Mouse (Mus musculus) A20 (cell line): ENCODE results near the gene Zfp988.
"Not testable (repeated sequence)": the region's sequence is repeated elsewhere in the genome, so short reads cannot be mapped to it uniquely, and the experiment has no call there.

Source experiments
- DNase-seq: peaks from one replicate; pipeline ENCODE4 v3.0.0-alpha.2; 2011; ENCODE audit warnings: low read depth, low spot score

The Zfp988 gene

GRCm38 (mm10) chr4:147305436-147305835 is at the start of gene Zfp988:
TSS of gene Zfp988 (plus strand) at chr4:147305674.
- DNase-seq = not testable (repeated sequence)

- not testable (repeated sequence) for DNase-seq
These were observed 42.8 kb upstream of the Zfp988 start for GRCm38 (mm10) chr4:147262708-147263107.

GRCm38 (mm10) chr4:147267302-147267701 is 38.2 kb upstream of the Zfp988 start:
- DNase-seq = not testable (repeated sequence)

- not testable (repeated sequence) for DNase-seq
These were observed 36.7 kb upstream of the Zfp988 start for GRCm38 (mm10) chr4:147268735-147269134.

GRCm38 (mm10) chr4:147270026-147270425 is 35.4 kb upstream of the Zfp988 start:
- not testable (repeated sequence) for DNase-seq

- not testable (repeated sequence) for DNase-seq
These were observed 33.9 kb upstream of the Zfp988 start for GRCm38 (mm10) chr4:147271601-147272000.

- DNase-seq = not testable (repeated sequence)
These were observed 30.3 kb upstream of the Zfp988 start for GRCm38 (mm10) chr4:147275021-147275772.

- not testable (repeated sequence) for DNase-seq
These were observed 29.7 kb upstream of the Zfp988 start for GRCm38 (mm10) chr4:147275773-147276140.

GRCm38 (mm10) chr4:147280406-147280805 is 25.1 kb upstream of the Zfp988 start:
- not testable (repeated sequence) for DNase-seq

- not testable (repeated sequence) for DNase-seq
These were observed 6.9 kb upstream of the Zfp988 start for GRCm38 (mm10) chr4:147298585-147298984.

- DNase-seq = not testable (repeated sequence)
These were observed 3.1 kb upstream of the Zfp988 start for GRCm38 (mm10) chr4:147302375-147302774.

GRCm38 (mm10) chr4:147335036-147335690 is 29.7 kb downstream of the Zfp988 start:
- DNase-seq = not testable (repeated sequence)

- DNase-seq = not testable (repeated sequence)
These were observed 30.4 kb downstream of the Zfp988 start for GRCm38 (mm10) chr4:147335691-147336367.

- DNase-seq = not testable (repeated sequence)
These were observed 31.1 kb downstream of the Zfp988 start for GRCm38 (mm10) chr4:147336368-147337195.

GRCm38 (mm10) chr4:147337520-147337919 is 32.0 kb downstream of the Zfp988 start:
- DNase-seq = not testable (repeated sequence)

GRCm38 (mm10) chr4:147338032-147338610 is 32.6 kb downstream of the Zfp988 start:
- no peak for DNase-seq

GRCm38 (mm10) chr4:147338706-147339105 is 33.2 kb downstream of the Zfp988 start:
- DNase-seq = not testable (repeated sequence)

GRCm38 (mm10) chr4:147339601-147340219 is 34.2 kb downstream of the Zfp988 start:
- DNase-seq = not testable (repeated sequence)

GRCm38 (mm10) chr4:147340236-147340635 is 34.8 kb downstream of the Zfp988 start:
- not testable (repeated sequence) for DNase-seq

- DNase-seq = not testable (repeated sequence)
These were observed 35.4 kb downstream of the Zfp988 start for GRCm38 (mm10) chr4:147340876-147341275.
